Mouse (Mus musculus) forelimb bud, embryonic 11.5 days (tissue): ENCODE results near the gene Tex13c2.

Experiments used
- DNase-seq: peaks from one replicate; pipeline ENCODE4 v3.0.0-alpha.2; 2012; ENCODE audit warnings: low read depth, low spot score

Tex13c2 gene

GRCm38 (mm10) chrX:42489446-42489845, at the start of gene Tex13c2:
TSS of gene Tex13c2 (plus strand) at chrX:42489691.
- no peak for DNase-seq

DNA sequence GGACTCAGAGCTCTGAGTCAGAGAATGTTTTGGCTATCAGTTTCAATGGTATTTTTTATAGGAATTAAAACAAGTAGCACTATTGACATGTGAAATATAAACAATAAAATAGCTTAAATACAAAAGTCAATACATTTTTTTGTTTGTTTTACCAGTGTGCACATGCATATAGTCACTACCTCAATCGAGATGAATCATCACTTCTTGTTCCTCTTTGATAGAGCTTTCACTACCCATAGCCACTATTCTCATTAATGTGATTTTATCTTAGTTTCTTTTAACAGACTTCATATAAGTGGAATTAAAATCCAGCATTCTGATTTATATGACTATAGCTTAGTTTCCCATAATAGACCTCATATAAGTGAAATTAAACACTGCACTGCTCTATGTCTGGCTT, 39.2 kb upstream of the Tex13c2 start:
- no peak for DNase-seq

DNA sequence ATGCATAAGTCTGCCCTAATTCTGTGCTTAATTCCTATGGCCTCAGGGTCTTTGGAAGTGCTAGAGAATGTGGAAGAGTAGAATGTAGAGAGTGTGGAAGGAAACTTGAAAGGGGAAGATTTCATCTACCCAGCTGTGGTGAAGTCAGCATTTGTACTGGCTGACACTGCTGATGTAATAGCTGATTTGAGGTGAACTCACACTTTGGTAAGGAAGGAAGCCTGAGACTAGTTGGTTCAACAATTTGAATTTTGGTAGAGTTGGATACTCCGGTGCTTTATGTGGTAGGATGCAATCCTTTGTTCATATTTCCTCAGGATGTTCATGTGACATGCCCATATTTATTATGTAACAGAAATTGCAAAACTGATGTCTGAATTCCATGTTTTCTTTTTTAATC, 36.5 kb upstream of the Tex13c2 start:
- DNase-seq, result no peak

- no peak for DNase-seq
These were observed 35.0 kb upstream of the Tex13c2 start for GRCm38 (mm10) chrX:42454533-42454932.

GRCm38 (mm10) chrX:42490336-42490735, 845 bp downstream of the Tex13c2 start:
- no peak for DNase-seq

- DNase-seq, result no peak
These were observed 11.0 kb downstream of the Tex13c2 start for GRCm38 (mm10) chrX:42500538-42500937.

- DNase-seq, result no peak
These were observed 13.0 kb downstream of the Tex13c2 start, which contains the start of gene Sh2d1a for GRCm38 (mm10) chrX:42502291-42503043. TSS of gene Sh2d1a (plus strand) at chrX:42502453.

- DNase-seq, result no peak
These were observed 21.6 kb downstream of the Tex13c2 start for GRCm38 (mm10) chrX:42511105-42511504.

DNA sequence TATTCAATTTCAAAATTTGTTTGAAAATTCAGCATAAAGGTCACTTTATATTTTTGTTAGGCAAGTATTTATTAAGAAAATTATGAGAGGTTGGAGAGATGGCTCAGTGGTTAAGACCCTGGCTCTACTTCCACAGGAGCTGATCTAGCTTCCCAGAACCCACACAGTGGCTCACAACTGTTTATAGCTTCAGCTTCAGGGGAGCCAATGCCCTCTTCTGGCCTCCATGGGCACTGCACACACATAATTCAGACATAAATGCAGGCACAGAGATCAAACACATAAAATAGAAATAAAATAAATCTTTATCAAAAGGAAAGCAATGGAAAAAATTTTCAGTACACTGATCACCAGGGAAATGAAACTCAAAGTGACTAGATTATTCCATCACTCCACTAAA, 23.1 kb downstream of the Tex13c2 start:
- DNase-seq, result no peak

DNA sequence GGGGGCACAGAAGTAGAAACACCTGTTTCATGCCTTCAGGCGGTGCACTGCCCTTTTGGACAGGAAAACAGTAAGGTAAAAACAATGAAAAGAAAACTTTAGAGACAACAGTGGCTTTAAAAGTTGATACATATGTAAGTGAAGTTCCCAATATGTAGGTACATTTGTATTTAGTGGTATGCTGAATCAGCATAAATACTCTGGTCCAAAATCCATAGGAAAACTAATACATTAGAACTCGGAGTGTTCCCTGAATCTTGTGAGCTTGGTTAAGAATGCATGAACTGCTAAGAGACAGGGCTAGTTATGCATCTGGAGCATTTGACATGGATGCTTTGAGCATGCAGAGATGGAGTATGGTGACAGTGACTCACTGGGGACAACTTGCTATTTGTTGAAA, 33.4 kb downstream of the Tex13c2 start:
- no peak for DNase-seq

- DNase-seq, result no peak
These were observed 41.2 kb downstream of the Tex13c2 start for GRCm38 (mm10) chrX:42530703-42531102.

GRCm38 (mm10) chrX:42540030-42540755, 50.7 kb downstream of the Tex13c2 start:
- DNase-seq, result no peak

DNA sequence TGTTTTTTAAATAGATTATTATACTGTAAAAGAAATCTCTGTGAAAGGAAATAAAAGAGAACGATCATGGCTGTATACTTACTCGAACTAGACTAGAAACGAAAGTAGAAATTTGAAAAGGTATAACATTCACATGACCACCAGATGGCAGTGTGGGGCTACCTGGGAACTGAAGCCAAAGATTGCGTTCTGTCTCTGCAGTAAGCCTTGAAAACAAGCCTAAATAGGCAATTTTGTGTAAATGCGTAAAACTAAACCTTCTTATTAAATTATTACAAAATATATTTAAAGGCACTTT, 51.2 kb downstream of the Tex13c2 start:
- DNase-seq, result peak; percentile 57
